Mouse (Mus musculus) embryonic facial prominence, embryonic 11.5 days (tissue): ENCODE measurements around the gene Anapc2. TPM values are rescaled to one million over a fixed set of nuclear protein-coding genes. Genes with fewer than 3 reads are reported as not detected.
A peak's percentile ranks its signal among the peaks of the same experiment; 100 is the strongest.

Experiments
- ATAC-seq: fragments of 200-750 bp; cut with Nextera tagmentation; replicated peaks from 2 replicates; pipeline ENCODE4 v1.8.0; 2017; ENCODE audit warnings: low read depth; ENCODE audit not compliant: insufficient number of reproducible peaks, low FRiP score, low TSS enrichment
- DNase-seq: peaks from one replicate; pipeline ENCODE4 v3.0.0-alpha.2; 2015; ENCODE audit warnings: low spot score
- H3K27ac ChIP-seq: fragments of 300-500 bp; sonication (generic); replicated peaks from 2 replicates; pipeline ENCODE4 v1.5.1; 2014; ENCODE audit warnings: mild to moderate bottlenecking, low read depth, low read length, control low read depth
- H3K27me3 ChIP-seq: fragments of 300-500 bp; sonication (generic); 2 replicates; pipeline ENCODE4 v1.6.1; 2014; ENCODE audit warnings: mild to moderate bottlenecking, low read length, moderate library complexity, mixed read lengths; ENCODE audit not compliant: control insufficient read depth, insufficient read depth
- H3K36me3 ChIP-seq: fragments of 300-500 bp; sonication (generic); replicated peaks from 2 replicates; pipeline ENCODE4 v1.6.1; 2014; ENCODE audit warnings: low read depth, mild to moderate bottlenecking, low read length, moderate library complexity, mixed read lengths; ENCODE audit not compliant: control insufficient read depth, insufficient read depth
- H3K4me1 ChIP-seq: fragments of 300-500 bp; sonication (generic); 2 replicates; pipeline ENCODE4 v1.6.1; 2014; ENCODE audit warnings: low read length, mixed read lengths; ENCODE audit not compliant: control insufficient read depth, insufficient read depth
- H3K4me2 ChIP-seq: fragments of 300-500 bp; sonication (generic); 2 replicates; pipeline ENCODE4 v1.6.1; 2014; ENCODE audit warnings: low read depth, mild to moderate bottlenecking, control low read depth, low read length, moderate library complexity
- H3K4me3 ChIP-seq: fragments of 300-500 bp; sonication (generic); 2 replicates; pipeline ENCODE4 v1.5.1; 2014; ENCODE audit warnings: low read depth, low read length, control low read depth
- H3K9ac ChIP-seq: fragments of 300-500 bp; sonication (generic); replicated peaks from 2 replicates; pipeline ENCODE4 v1.6.1; 2014; ENCODE audit warnings: mild to moderate bottlenecking, control low read depth, low read length
- H3K9me3 ChIP-seq: fragments of 300-500 bp; sonication (generic); replicated peaks from 2 replicates; pipeline ENCODE4 v1.6.1; 2016; ENCODE audit warnings: mild to moderate bottlenecking, low read length, inconsistent platforms, mixed read lengths; ENCODE audit not compliant: control insufficient read depth
- WGBS: fragments of 180-500 bp; shearing (Covaris S2); extraction: QIAGEN DNeasy Blood & Tissue Kit; methylation state at CpG from one replicate; pipeline ENCODE4 v1.1.7; 2014; 5-methylcytosine and 5-hydroxymethylcytosine counted together
- polyA plus RNA-seq: library from polyadenylated mRNA; unstranded; fragments of >200 nt; fragmentation: Nextera tagmentation; extraction: Ambion mirVana; gene quantifications from 2 replicates; pipeline ENCODE4 v1.2.1, GENCODE M21; 2014

Gene Anapc2
- polyA plus RNA-seq, 1 experiment from 2014 or later: 111 TPM

GRCm38 (mm10) chr2:25258887-25259286 is 13.4 kb upstream of the Anapc2 start:
- DNase-seq (no peak), ATAC-seq (no peak)

GRCm38 (mm10) chr2:25261870-25262269 is 10.4 kb upstream of the Anapc2 start:
- ATAC-seq (no peak), DNase-seq (no peak)
- Histone ChIP-seq H3K27me3 (peaks cover 12% of the 10 kb centered on the region), H3K4me3 (peak overlapping the region; percentile 66), H3K9ac (peak overlapping the region; percentile 29), H3K27ac (no peak overlapping the region), H3K4me1 (peaks cover 9% of the 10 kb centered on the region), H3K9me3 (no peaks in the 10 kb centered on the region), H3K4me2 (peak overlapping the region; percentile 93), H3K36me3 (no peaks in the 10 kb centered on the region)
- WGBS: 48% methylated on average over 12 of the region's 12 CpGs

More at GRCm38 (mm10) chr2:25258887-25259286, 13.4 kb upstream of the Anapc2 start:
- Histone ChIP-seq H3K4me3 (no peak overlapping the region), H3K9me3 (no peaks in the 10 kb centered on the region), H3K4me1 (peaks cover 7% of the 10 kb centered on the region), H3K9ac (no peak overlapping the region), H3K36me3 (no peaks in the 10 kb centered on the region), H3K27ac (no peak overlapping the region), H3K27me3 (peaks cover 4% of the 10 kb centered on the region), H3K4me2 (no peak overlapping the region)
- 60% methylated on average over 2 of the region's 2 CpGs for WGBS

GRCm38 (mm10) chr2:25262291-25262767 is 9.9 kb upstream of the Anapc2 start, which contains the start of gene Tprn:
Gene Tprn (plus strand): TSS chr2:25262618.
- H3K36me3 ChIP-seq: no peaks in the 10 kb centered on the region
- WGBS: 0% methylated on average over 39 of the region's 39 CpGs
- H3K27ac ChIP-seq: no peak within 1 kb of the TSS
- peak; percentile 99 for ATAC-seq
- H3K4me1 ChIP-seq: peaks cover 9% of the 10 kb centered on the region
- DNase-seq: peak; percentile 97
- H3K4me3 ChIP-seq: peak within 1 kb of the TSS; percentile 66
- peaks cover 12% of the 10 kb centered on the region for H3K27me3 ChIP-seq
- H3K4me2 ChIP-seq: peak within 1 kb of the TSS; percentile 93
- peak within 1 kb of the TSS; percentile 66 for H3K9ac ChIP-seq
- H3K9me3 ChIP-seq: no peaks in the 10 kb centered on the region

- peak; percentile 35 for DNase-seq
Observed at GRCm38 (mm10) chr2:25262795-25263622, 9.3 kb upstream of the Anapc2 start.

GRCm38 (mm10) chr2:25263623-25264285 is 8.5 kb upstream of the Anapc2 start:
- Histone ChIP-seq H3K4me3 (peak overlapping the region; percentile 66), H3K9me3 (no peaks in the 10 kb centered on the region), H3K27me3 (peaks cover 12% of the 10 kb centered on the region), H3K4me1 (peaks cover 9% of the 10 kb centered on the region), H3K27ac (no peak overlapping the region), H3K36me3 (no peaks in the 10 kb centered on the region), H3K9ac (peak overlapping the region; percentile 7; the same call in 1 of the 2 replicates), H3K4me2 (peak overlapping the region; percentile 93)
- ATAC-seq (no peak), DNase-seq (no peak)
- 19% methylated on average over 12 of the region's 12 CpGs for WGBS

More at GRCm38 (mm10) chr2:25262795-25263622, 9.3 kb upstream of the Anapc2 start:
- no peak overlapping the region for H3K27ac ChIP-seq
- WGBS: under 1% methylated on average over 76 of the region's 82 CpGs
- H3K9ac ChIP-seq: peak overlapping the region; percentile 66
- H3K36me3 ChIP-seq: no peaks in the 10 kb centered on the region
- H3K4me2 ChIP-seq: peak overlapping the region; percentile 93
- H3K9me3 ChIP-seq: no peaks in the 10 kb centered on the region
- peaks cover 12% of the 10 kb centered on the region for H3K27me3 ChIP-seq
- H3K4me1 ChIP-seq: peaks cover 9% of the 10 kb centered on the region
- H3K4me3 ChIP-seq: peak overlapping the region; percentile 66
- peak; percentile 3; the same call in 1 of the 2 replicates for ATAC-seq

- Histone ChIP-seq H3K9me3 (no peaks in the 10 kb centered on the region), H3K27me3 (peaks cover 12% of the 10 kb centered on the region), H3K4me2 (peak overlapping the region; percentile 7; the same call in 1 of the 2 replicates), H3K4me1 (peaks cover 9% of the 10 kb centered on the region), H3K9ac (no peak overlapping the region), H3K36me3 (no peaks in the 10 kb centered on the region), H3K27ac (no peak overlapping the region), H3K4me3 (no peak overlapping the region)
- 80% methylated on average over 5 of the region's 5 CpGs for WGBS
- ATAC-seq: no peak
- DNase-seq: no peak
Observed at GRCm38 (mm10) chr2:25264286-25264660, 8.0 kb upstream of the Anapc2 start.

GRCm38 (mm10) chr2:25264851-25265250 is 7.4 kb upstream of the Anapc2 start:
- Histone ChIP-seq H3K4me3 (no peak overlapping the region), H3K27ac (no peak overlapping the region), H3K4me1 (peaks cover 9% of the 10 kb centered on the region), H3K9ac (no peak overlapping the region), H3K4me2 (peak overlapping the region; percentile 7; the same call in 1 of the 2 replicates), H3K9me3 (no peaks in the 10 kb centered on the region), H3K36me3 (no peaks in the 10 kb centered on the region), H3K27me3 (peaks cover 12% of the 10 kb centered on the region)
- WGBS: 72% methylated on average over 3 of the region's 3 CpGs
- ATAC-seq: no peak
- DNase-seq: no peak
